Mouse (Mus musculus): Measurements from ENCODE around the gene Myo15b.
"Not testable (repeated sequence)": the region's sequence is repeated elsewhere in the genome, so short reads cannot be mapped to it uniquely, and the experiment has no call there.

Myo15b gene

DNA sequence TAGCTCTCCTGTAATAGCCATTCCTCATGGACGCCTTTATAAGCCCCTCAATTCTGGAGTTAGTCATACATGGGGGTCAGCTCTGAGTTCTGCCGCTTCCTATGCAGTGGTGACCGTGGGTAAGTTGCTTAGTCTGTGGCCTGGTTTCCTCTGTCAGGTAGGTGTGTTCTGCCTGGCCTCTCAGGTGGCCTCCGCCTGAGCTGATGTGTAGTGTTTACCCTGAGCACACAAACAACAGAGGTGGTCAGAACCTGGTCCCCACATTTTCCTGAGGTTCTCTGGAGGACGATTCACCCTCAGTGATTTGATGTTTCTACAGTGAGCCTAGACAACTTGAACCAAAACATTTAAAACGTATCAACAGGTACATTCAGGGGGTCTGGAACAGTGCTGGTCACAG, 26.1 kb upstream of the Myo15b start:
- no peak for DNase-seq

DNA sequence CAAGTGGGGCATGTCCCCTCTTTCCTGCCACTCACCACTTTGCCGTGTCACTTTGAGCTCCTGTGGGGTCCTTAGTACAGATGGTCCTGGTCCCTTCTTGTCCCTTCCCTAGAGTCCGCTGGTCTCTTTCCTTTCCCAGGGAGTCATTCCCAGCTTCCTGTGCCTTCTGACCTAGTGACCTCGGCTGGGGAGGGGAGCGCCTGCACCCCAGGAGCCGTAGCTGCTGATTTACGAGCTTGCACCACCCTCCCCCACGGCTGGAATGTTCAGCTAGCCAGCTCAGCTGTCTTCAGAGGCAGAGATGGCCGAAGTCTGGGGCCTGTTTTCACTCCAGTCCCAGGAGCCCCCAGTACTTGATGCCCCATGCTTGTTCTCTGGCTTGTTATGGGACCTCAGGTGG, 25.7 kb upstream of the Myo15b start:
- no peak for DNase-seq

DNA sequence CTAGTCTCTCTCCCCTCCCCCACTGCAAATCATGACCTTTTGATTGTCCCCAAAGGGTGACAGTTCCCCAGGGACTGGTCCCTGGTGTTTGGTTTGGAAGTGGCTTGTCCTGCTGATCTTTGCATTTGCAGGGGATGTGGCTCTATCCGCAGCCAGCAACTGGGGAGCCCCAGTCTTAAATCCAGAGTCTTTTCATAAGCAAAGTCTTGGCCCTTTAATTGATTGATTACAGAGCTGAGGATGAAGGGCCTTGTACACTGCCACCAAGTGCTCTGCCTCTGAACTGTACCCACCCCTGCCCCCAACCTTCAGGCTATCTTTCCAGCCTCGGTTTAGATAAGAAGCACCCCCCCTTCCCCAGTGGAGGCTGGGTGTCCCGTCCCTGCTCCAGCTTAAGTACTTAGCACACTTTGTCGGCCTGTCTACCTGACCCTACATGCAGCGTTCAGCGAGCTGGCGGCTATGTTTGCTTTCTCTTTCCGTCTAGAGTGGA, 25.1 kb upstream of the Myo15b start:
- no peak for DNase-seq

DNA sequence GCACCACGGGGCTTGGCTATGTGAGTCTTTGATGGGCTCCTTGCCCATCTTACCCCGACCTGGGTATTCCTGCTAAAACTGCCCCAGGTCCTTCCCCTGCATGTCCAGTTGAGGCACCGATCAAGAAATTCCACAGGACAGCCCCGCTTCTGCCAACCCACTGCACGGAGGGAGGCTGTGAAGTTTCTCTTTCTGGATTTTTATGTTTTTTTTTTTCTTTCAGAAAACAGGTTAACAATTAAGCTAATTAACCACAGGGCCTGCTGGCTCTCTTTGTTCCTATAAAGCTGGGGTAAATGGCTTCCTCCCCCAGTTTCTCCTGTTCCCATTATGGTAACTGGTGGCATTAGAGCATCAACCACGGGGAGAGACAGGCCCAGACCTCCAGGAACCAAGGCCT, 24.2 kb upstream of the Myo15b start:
- DNase-seq = no peak

DNA sequence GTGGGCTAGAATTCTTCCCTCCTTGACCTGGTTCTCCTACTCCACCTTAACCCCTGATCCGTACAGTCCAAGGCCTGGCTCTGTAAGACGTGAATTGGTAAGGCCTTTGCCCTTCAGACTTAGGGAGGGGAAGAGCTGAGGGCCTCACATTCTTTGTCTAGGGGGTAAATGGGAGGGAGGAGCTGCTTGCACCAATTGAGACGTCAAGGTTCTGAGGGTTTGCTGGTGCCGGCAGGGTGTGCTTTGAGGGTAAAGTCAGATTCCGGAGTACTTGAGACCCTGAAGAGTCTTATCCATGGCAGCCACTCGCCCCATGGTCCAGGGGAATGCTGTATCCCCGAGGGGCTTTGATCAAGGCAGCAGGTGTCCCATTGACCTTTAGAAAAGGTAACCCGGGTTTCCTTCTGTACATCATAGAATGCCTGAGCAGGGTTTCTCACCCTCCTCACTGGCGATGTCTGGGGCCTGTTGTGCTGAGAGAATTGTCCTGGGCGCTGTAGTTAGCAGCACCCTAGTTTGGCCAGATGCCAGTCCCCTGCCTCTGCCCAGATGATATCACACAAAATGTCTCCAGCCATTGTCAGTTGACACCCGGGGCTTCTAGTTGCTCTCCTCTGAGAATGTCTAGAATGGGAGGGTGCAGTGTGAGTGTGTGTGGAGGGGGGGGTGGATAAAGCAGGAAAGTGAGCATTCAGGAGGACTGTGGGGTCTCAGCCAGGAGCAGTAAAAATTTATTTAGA, 21.4 kb upstream of the Myo15b start:
- DNase-seq = no peak

DNA sequence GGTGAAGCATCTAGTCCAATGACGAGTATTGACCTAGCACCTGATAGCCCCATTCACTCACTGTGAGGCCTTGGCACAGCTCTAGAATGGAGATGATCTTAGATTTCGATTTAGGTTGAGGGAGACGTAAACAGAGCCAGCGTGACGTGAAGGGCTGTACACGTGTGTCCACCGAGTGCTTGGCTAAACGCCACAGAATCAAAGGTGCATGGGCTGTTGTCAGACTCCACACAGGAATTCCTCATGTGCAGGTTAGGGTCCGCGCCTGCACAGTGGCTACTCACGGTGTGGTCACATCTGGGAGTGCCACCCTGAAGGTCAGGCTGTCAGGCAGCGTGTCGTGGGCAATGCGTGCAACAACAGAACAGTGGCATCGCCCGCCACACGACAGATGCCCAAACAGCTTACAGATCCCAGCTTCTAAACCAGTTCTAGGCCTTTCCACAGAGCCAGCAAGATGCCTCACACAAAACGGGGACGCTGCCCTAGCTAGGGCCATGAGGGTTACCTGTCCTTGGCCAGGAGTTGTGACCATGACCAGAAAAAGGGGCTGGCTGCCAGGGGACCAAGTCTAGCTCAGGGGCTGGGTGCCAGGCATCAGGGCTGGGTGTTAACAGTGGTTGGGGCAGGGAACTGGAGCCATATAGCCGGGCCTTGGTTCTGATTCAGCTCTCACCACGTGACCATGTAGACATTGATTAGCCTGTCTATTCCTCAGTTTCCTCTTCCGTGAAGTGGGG, 20.4 kb upstream of the Myo15b start:
- no peak for DNase-seq

DNA sequence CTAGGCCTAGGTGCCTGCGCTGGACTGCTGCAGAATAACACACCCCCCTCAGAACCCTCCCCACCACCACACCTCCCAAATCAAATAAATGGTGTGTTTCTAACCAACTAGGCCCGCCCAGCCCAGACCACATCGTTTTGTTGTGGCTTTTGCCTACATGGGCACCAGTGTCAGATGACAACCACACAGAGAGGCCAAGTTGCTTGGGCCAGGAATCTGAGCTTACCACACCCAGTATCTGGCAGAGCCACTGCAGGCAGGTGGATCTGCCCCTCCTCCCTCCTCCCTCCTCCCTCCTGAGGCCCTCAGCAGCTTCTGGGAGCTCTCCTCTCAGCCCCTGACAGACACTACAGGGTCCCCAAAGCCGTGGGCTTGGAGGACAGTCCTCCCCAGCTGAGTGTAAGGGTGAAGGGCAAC, 19.3 kb upstream of the Myo15b start:
- no peak for DNase-seq

DNA sequence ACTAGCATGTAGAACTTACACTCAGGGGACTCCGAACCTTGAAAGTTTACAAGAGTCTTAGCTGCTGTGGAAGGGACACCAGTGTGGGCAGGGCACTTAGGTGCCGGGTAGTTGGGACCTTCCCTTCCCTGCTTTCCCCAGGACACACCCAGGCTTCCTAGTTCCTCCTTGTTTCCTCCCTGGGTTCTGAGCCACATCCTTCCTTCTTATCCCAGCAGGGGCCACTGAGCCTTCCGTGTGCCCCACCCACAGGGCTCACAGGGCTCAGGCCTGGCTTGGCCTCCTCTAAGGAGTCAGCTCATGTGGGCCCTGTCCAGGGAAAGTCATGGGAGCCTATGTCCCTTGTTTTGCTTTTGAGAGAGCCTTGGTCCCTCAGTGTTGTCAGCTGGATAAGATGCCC, 18.5 kb upstream of the Myo15b start:
- no peak for DNase-seq

DNA sequence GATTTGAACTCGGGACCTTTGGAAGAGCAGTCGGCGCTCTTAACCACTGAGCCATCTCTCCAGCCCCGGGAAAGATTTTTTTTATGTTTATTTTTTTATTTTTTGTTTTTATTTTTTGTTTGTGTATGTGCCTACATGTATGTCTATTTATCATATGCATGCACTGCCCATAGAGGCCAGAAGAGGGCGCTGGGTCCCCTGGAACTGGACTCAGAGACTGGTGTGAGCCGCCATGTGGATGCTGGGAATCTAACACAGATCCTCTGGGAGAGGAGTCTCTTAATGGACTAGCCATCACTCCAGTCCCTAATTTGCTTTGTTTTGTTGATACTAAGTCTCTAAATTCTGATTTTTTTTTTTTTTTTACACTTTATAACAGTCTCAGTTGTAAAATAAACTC, 17.2 kb upstream of the Myo15b start:
- DNase-seq = no peak

DNA sequence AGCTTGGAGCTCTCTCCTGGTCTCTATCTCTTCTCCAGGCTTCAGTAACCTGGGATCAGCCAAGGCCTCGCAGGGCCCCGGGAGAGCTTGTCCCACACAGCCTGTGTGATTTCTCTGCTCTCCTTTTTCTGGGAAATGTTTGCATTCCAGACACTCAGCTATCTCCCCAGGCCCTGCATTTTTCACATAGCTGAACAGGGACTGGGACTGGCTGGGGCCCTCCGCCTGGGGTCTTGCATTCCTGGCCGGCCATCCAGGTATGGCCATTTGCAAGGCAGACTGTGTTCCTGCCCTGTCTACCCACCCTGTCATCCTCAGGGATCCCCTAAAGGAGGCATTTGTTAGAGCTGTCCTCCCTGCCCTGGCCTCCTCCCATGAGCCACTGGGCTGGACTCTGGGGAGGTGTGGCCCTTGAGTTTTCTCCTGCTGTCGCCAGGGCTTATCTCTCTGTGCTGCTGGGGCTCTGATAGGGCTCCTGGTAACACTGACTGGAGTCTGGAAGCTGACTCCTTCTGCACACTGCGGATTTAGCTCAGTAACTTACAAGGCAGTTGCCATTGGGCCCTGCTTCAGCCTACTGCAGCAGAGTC, 16.1 kb upstream of the Myo15b start:
- DNase-seq = no peak

DNA sequence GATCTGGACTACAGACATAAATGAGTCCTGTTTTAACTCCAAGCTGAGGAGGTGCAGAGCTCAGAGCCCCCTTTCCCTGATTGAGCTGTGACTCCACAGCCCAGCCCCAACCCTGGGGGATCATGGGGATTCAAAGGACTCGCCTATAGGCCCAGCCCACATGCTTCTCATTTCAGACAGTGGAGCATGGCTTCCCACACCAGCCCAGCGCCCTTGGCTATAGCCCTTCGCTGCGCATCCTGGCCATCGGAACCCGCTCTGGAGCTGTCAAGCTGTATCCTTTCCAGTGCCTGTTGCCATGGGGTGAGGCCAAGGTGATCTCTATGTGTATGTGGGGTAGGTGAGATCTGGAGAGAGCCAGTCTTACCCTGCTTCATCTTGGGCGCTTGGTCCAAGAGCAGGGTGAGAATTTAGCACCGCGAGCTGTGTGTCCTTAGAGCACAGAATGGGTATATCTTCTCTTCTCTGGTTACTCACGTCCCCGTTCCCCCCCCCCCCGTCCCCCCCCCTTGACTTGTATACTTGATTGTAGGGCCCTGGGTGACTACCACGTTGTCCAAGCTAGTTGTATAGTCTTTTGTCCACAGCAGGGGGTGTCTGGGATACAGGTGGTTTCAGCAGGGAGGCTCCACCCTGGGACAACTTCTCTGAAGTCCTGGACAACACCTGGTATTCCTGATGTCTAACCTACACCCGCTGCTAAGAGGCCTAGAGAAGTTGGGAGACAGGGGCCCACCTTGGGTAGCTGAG, 14.9 kb upstream of the Myo15b start:
- no peak for DNase-seq

DNA sequence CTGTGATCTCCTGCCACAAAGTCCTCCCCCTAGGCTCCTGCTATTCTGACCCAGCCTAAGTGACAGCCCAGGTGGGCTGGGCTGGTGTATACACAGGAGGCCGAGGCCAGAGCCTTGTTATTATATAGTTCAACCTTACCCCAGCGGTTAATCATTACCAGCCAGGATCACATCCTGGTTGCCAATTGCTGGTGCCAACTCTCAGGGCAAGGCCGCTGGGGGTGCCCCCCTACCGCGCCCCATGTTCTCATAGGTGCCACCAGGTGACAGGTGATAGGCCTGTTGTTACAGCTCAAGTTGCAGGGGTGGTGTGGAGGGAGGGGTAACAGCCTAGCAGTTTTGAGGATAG, 14.3 kb upstream of the Myo15b start:
- no peak for DNase-seq

DNA sequence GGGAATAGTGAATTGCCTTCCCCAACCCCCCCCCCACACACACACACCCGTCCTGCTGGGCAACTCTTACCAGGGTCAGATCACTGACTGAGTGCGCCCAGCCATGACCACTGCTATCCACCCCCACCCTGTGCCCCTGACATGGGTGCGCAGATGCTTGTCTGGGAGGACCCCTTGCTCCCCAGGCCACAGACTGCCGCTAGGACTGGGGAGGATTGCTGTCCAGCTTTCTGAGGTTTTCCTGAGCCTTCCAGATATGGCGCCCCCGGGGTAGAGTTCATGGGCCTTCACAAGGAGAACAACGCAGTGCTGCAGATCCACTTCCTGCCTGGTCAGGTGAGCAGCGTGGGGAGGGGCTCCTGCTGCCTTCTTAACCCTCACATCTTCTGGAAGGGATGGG, 14.0 kb upstream of the Myo15b start:
- DNase-seq = no peak

DNA sequence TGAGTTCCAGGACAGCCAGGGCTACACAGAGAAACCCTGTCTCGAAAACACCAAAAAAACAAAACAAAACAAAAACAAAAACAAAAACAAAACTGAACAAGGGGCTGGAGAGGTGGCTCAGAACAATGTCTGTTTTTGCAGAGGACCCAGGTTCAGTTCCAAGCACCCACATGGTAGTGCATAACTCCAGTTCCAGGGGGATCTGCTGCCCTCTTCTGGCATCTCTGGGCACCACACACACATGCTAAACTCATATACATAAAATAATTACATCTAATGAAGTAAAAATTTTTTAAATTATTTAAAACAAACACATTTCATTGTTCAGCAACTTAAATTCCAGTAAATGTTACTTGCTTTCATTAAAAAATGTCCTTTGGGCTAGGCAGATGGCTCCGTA, 12.4 kb upstream of the Myo15b start:
- DNase-seq = no peak

DNA sequence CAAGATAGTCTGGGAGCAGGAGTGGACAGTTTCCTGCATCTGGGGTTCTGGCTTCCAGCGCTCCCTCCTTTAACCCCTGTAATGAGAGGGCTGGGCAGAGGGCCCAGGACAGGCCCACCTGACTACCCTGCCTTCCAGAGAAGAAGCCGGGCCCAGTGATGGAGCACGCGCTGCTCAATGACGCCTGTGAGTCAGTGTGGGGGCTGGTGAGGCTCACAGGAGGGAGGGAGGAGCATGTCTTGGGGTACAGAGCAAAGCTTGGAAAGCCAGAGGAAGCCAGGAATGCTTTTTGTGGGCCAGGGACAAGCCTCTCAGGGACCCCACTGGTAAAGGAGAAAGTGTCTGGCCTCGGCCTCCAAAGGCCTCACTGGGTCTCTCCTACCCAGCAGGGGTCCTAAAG, 3.5 kb upstream of the Myo15b start:
- no peak for DNase-seq

DNA sequence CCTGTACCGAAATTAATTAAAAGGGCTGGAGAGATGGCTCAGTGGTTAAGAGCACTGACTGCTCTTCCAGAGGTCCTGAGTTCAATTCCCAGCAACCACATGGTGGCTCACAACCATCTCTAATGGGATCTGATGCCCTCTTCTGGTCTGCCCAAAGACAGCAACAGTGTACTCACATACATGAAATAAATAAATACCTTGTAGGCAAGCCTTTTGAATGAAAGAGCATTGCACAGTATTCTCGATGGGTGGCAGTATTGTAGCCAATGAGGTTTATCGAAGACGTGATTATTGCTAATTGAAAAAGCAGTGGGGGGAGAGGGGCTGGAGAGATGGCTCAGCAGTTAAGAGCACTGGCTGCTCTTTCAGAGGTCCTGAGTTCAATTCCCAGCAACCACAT, 1.1 kb upstream of the Myo15b start:
- not testable (repeated sequence) for DNase-seq

DNA sequence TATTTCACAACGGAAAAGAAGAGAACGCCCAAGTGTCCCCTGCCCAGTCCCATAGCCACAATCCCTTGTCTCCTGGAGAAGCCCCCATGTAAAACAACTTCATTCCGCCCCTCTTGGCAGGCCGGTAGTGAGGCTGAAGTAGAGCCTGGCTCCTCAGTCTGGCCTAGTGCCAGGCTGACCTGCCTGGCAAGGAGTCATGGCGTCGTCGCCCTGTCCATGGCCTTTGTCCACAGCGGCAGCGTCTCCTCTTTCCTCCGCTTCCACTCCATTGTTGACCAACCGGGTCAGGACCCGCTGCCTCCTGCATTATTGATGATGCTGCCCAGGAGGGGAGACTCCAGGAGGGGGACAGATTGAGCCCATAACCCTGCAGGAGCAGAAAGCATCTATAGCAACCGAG, 270 bp upstream of the Myo15b start:
- DNase-seq = no peak

DNA sequence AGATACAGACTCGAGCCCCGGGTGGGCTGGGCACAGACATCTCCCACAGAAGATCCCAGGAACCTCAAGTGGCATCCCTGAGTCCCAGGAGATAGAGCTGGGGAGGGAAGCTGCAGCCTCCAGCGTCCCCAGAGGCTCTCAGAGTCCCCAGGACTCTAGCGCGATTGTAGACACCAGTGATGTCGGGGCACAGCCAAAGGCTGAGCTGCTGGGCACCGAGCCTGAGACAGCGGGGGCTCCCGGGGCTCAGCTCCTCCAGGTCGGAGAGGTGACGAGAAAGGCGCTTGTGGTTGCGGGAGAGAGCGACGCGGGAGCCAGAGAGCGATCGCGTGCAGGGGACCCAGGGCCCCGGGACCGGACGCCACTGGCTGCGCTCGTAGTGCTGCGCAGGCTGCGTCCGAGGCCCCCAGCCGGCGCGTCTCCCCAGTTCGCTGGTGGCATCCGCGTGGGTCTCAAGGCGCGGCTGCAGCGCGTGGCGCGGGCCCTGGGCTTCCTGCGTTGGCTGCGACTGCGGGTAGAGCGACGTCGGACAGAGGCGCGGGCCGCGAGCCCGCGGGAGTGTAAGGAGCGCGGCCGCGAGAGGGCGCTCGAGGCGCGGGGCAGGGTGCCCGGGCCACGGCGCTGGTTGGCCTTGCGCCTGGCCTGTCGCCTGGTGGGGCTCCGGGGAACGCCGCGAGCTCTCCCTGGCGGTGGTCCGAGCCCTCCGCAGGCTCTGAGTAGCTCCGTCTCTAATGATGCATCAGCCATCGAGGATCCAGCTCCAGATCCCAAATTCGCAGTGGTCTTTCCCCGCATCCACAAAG, 1.1 kb downstream of the Myo15b start:
- peak; percentile 75 to 89 for DNase-seq

DNA sequence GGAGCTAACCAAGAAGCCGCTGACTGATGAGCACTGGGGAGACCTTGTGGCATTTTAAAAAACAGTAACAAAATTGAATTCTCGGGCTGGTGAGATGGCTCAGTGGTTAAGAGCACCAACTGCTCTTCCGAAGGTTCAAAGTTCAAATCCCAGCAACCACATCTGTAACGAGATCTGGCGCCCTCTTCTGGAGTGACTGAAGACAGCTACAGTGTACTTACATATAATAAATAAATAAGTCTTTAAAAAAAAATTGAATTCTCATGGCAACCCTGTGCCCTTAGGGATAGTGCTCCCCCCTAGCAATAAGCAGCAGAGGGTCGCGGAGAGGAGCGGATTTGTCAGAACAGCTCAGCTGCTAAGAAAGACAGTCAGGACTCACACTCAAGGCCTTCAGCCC, 5.7 kb downstream of the Myo15b start:
- no peak for DNase-seq

DNA sequence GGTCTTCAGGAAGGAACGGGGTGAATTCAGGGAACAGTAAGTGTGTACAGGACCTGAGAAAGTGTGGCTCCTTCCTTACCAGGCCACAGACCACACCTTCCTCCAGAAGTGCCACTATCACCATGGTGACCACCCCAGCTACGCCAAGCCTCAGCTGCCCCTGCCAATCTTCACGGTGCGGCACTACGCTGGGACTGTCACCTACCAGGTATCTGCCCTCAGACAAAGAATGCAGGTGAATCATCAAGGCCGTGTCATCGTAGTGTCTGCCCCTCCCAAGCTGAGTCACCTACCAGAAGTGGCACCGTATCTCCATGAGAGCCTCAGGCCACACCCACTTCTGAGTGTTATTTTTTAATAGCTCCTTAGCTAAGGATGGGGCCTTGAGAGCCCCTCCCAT, 11.2 kb downstream of the Myo15b start:
- no peak for DNase-seq

DNA sequence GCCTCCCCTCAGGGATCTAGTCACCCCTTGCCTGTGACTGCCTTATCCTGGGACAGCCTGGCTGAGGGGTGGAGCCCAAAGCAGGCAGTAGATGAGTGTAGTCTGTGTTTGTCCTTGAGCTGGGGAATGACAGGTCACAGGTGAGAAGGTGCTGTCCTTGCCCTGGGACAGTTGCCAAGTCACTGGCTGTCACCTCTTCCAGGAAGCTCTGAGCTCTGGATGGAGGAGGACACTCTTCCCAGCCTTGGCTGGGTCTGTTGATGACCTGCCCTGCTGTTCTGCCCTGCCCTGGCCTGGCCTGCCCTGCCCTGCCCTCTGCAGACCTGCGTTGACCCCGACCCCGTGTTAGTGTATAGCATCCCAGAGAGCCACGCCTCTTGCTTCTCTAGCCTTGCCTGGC, 14.2 kb downstream of the Myo15b start:
- DNase-seq = no peak

DNA sequence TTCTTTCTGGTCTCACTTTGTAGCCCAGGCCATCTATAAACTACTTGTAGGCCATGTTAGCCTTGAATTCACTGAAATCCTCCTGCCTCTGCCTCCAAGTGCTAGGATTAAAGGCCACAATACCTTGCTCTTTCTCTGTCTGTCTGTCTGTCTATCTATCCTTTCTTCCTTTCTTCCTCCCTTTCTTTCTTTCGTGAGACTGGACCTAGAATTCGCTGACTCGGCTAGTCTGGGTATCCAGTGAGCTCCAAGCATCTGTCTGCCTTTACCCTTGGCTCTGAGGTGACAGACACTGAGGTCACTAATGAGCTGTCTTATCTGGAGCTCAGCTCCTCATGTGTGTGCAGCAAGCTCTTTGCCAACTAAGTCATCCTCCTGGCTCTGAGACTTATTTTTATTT, 17.7 kb downstream of the Myo15b start:
- DNase-seq = no peak

DNA sequence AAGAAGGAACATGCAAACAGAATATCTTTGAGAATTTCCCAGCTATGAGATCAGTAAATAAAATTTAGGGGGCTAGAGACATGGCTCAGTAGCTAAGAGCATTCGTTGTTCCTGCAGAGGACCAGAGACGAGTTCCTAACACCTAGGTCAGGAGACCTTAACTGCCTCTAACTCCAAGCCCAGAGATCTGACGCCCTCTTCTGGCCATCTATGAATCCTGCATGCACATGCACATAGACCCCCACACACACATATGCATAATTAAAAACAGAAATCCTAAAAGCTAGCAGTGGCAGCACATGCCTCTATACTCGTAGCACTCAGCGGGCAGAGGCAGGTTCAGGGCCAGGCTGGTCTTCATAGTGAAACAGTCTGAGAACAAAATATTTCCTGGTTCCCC, 18.2 kb downstream of the Myo15b start:
- no peak for DNase-seq

All from spleen, adult 18-20 months (tissue).